In genomic region chr1:64875712-64876111, GRCm38 (mm10) we compare ENCODE assay signal across 15 mouse cellular contexts.
DNase-seq lines count a peak whose midpoint lies in the region; ATAC-seq lines count a peak whose summit lies in the region.
"Had no signal": no experiment of that assay in that cellular context is flagged by ENCODE, and none has a peak within 500 bp of the region (broad histone marks: within the 10 kb centered on the region; RNA-seq: fewer than 3 reads in every experiment).

No protein-coding gene starts in this region.

- WGBS in embryonic facial prominence, embryonic 14.5 days: 90% methylated on average over 5 of the region's 5 CpGs
- WGBS in embryonic facial prominence, embryonic 10.5 days: 92% methylated on average over 5 of the region's 5 CpGs
- WGBS in kidney, embryonic 15.5 days: 64% methylated on average over 5 of the region's 5 CpGs

- H3K4me3 ChIP-seq in embryonic facial prominence, embryonic 14.5 days (ENCODE audit: low read depth, low read length): no peak overlapping the region
- H3K4me3 ChIP-seq in embryonic facial prominence, embryonic 10.5 days: no peak overlapping the region
- no peak overlapping the region for H3K4me3 ChIP-seq in kidney, embryonic 15.5 days (replicated peaks)
- H3K4me3 ChIP-seq: embryonic facial prominence, embryonic 15.5 days; forebrain, embryonic 15.5 days; limb, embryonic 12.5 days; midbrain, embryonic 15.5 days; neural tube, embryonic 12.5 days had no signal

- no peak overlapping the region for H3K27ac ChIP-seq in embryonic facial prominence, embryonic 14.5 days (replicated peaks; ENCODE audit: low read depth, low read length)
- H3K27ac ChIP-seq in embryonic facial prominence, embryonic 10.5 days (replicated peaks): no peak overlapping the region
- H3K27ac ChIP-seq in kidney, embryonic 15.5 days: peak overlapping the region; percentile 34; the same call in 1 of the 2 replicates
- H3K27ac ChIP-seq: embryonic facial prominence, embryonic 15.5 days; forebrain, embryonic 15.5 days; hindbrain, postnatal 0 days; limb, embryonic 12.5 days; midbrain, embryonic 15.5 days; neural tube, embryonic 12.5 days had no signal

- H3K9ac ChIP-seq in embryonic facial prominence, embryonic 14.5 days (ENCODE audit: low read depth, low read length): no peak overlapping the region
- no peak overlapping the region for H3K9ac ChIP-seq in kidney, embryonic 15.5 days
- H3K9ac ChIP-seq: embryonic facial prominence, embryonic 15.5 days; forebrain, embryonic 15.5 days; limb, embryonic 12.5 days; midbrain, embryonic 15.5 days; neural tube, embryonic 12.5 days had no signal

- no peak for DNase-seq in embryonic facial prominence, embryonic 14.5 days (ENCODE audit: low spot score)
- DNase-seq in embryonic facial prominence, embryonic 10.5 days (ENCODE audit: low spot score): no peak
- DNase-seq in kidney, postnatal 10 days: no peak
- peak; percentile 22 for DNase-seq in 416B (ENCODE audit: low read depth)
- DNase-seq in gonadal fat pad, adult 2 months (ENCODE audit: low read depth): peak; percentile 89
- no peak for DNase-seq in layer of hippocampus, adult 9-10 months (ENCODE audit: low spot score)
- no peak for DNase-seq in urinary bladder, adult 18-20 months (ENCODE audit: low spot score in 2 of 2)
- DNase-seq: cerebellum, postnatal 36 days had no signal

- H3K9me3 ChIP-seq in embryonic facial prominence, embryonic 14.5 days (ENCODE audit: control insufficient read depth, low read length): no peaks in the 10 kb centered on the region
- no peaks in the 10 kb centered on the region for H3K9me3 ChIP-seq in embryonic facial prominence, embryonic 10.5 days
- no peaks in the 10 kb centered on the region for H3K9me3 ChIP-seq in kidney, embryonic 15.5 days (replicated peaks)
- H3K9me3 ChIP-seq: embryonic facial prominence, embryonic 15.5 days; forebrain, embryonic 15.5 days; limb, embryonic 12.5 days; midbrain, embryonic 15.5 days; neural tube, embryonic 12.5 days had no signal

- 0 out of 2 replicates have a peak, but pooled peaks have one; percentile 37 for ATAC-seq in embryonic facial prominence, embryonic 14.5 days (ENCODE audit: low read depth)
- ATAC-seq in kidney, embryonic 15.5 days (replicated peaks; ENCODE audit: low FRiP score): peak; percentile 33; the same call in 1 of the 2 replicates
- ATAC-seq: forebrain, embryonic 15.5 days; hindbrain, postnatal 0 days; midbrain, embryonic 15.5 days had no signal

- H3K4me1 ChIP-seq in embryonic facial prominence, embryonic 14.5 days (ENCODE audit: control insufficient read depth, insufficient read depth, low read length): no peaks in the 10 kb centered on the region
- no peaks in the 10 kb centered on the region for H3K4me1 ChIP-seq in embryonic facial prominence, embryonic 10.5 days
- H3K4me1 ChIP-seq in kidney, embryonic 15.5 days: peaks cover 25% of the 10 kb centered on the region; the same call in 1 of the 2 replicates
- H3K4me1 ChIP-seq: embryonic facial prominence, embryonic 15.5 days; forebrain, embryonic 15.5 days; midbrain, embryonic 15.5 days; neural tube, embryonic 12.5 days had no signal

- H3K27me3 ChIP-seq in embryonic facial prominence, embryonic 14.5 days (replicated peaks; ENCODE audit: control insufficient read depth, insufficient read depth, low read length): no peaks in the 10 kb centered on the region
- no peaks in the 10 kb centered on the region for H3K27me3 ChIP-seq in embryonic facial prominence, embryonic 10.5 days (replicated peaks; ENCODE audit: low read depth, poor library complexity, severe bottlenecking)
- no peaks in the 10 kb centered on the region for H3K27me3 ChIP-seq in kidney, embryonic 15.5 days
- H3K27me3 ChIP-seq: embryonic facial prominence, embryonic 15.5 days; forebrain, embryonic 15.5 days; limb, embryonic 12.5 days; midbrain, embryonic 15.5 days; neural tube, embryonic 12.5 days had no signal

- H3K36me3 ChIP-seq in embryonic facial prominence, embryonic 14.5 days (ENCODE audit: control insufficient read depth, insufficient read depth, low read length): no peaks in the 10 kb centered on the region
- H3K36me3 ChIP-seq in embryonic facial prominence, embryonic 10.5 days (replicated peaks): peaks cover 4% of the 10 kb centered on the region; the same call in 1 of the 2 replicates
- no peaks in the 10 kb centered on the region for H3K36me3 ChIP-seq in kidney, embryonic 15.5 days
- H3K36me3 ChIP-seq: forebrain, embryonic 15.5 days; midbrain, embryonic 15.5 days; neural tube, embryonic 12.5 days had no signal

- no peak overlapping the region for H3K4me2 ChIP-seq in embryonic facial prominence, embryonic 14.5 days (ENCODE audit: low read depth, low read length)
- H3K4me2 ChIP-seq in kidney, embryonic 15.5 days: no peak overlapping the region
- H3K4me2 ChIP-seq: embryonic facial prominence, embryonic 15.5 days; forebrain, embryonic 15.5 days; limb, embryonic 12.5 days; midbrain, embryonic 15.5 days; neural tube, embryonic 12.5 days had no signal

Comparison
In these comparisons a context has a peak if more than half of its experiments do, and no peak if none do; other contexts are left out.
1. DNase-seq: peak in 416B (single experiment) and gonadal fat pad, adult 2 months (single experiment); none in embryonic facial prominence, embryonic 14.5 days (single experiment), embryonic facial prominence, embryonic 10.5 days (single experiment), kidney, postnatal 10 days (single experiment), layer of hippocampus, adult 9-10 months (single experiment) and urinary bladder, adult 18-20 months (0 of 2).